Mouse (Mus musculus) hindbrain, embryonic 11.5 days (tissue): Measurements from ENCODE around the gene Cox11. TPM values are rescaled to one million over a fixed set of nuclear protein-coding genes. Genes with fewer than 3 reads are reported as not detected.
A peak's percentile ranks its signal among the peaks of the same experiment; 100 is the strongest.

ENCODE experiments used
- ATAC-seq: fragments of 200-750 bp; cut with Nextera tagmentation; 2 replicates; pipeline ENCODE4 v1.8.0; 2017; ENCODE audit warnings: mild to moderate bottlenecking, moderate TSS enrichment, moderate library complexity; ENCODE audit not compliant: low FRiP score
- DNase-seq: peaks from one replicate; pipeline ENCODE4 v3.0.0-alpha.2; 2015; ENCODE audit warnings: low spot score
- H3K27ac ChIP-seq: fragments of 300-500 bp; sonication (generic); 2 replicates; pipeline ENCODE4 v1.5.1; 2014; ENCODE audit warnings: mild to moderate bottlenecking, low read depth, low read length
- H3K27me3 ChIP-seq: fragments of 300-500 bp; sonication (generic); 2 replicates; pipeline ENCODE4 v1.6.1; 2014; ENCODE audit warnings: mild to moderate bottlenecking, low read length, moderate library complexity, mixed read lengths; ENCODE audit not compliant: control insufficient read depth, insufficient read depth
- H3K36me3 ChIP-seq: fragments of 300-500 bp; sonication (generic); 2 replicates; pipeline ENCODE4 v1.6.1; 2014; ENCODE audit warnings: mild to moderate bottlenecking, low read length, moderate library complexity, mixed read lengths; ENCODE audit not compliant: control insufficient read depth, insufficient read depth
- H3K4me1 ChIP-seq: fragments of 300-500 bp; sonication (generic); replicated peaks from 2 replicates; pipeline ENCODE4 v1.6.1; 2014; ENCODE audit warnings: low read length, mixed read lengths; ENCODE audit not compliant: control insufficient read depth, insufficient read depth
- H3K4me2 ChIP-seq: fragments of 300-500 bp; sonication (generic); replicated peaks from 2 replicates; pipeline ENCODE4 v1.6.1; 2014; ENCODE audit warnings: mild to moderate bottlenecking, low read depth, low read length
- H3K4me3 ChIP-seq: fragments of 300-500 bp; sonication (generic); 2 replicates; pipeline ENCODE4 v1.5.1; 2014; ENCODE audit warnings: low read depth, low read length
- H3K9ac ChIP-seq: fragments of 300-500 bp; sonication (generic); 2 replicates; pipeline ENCODE4 v1.6.1; 2014; ENCODE audit warnings: low read depth, low read length
- H3K9me3 ChIP-seq: fragments of 300-500 bp; sonication (generic); 2 replicates; pipeline ENCODE4 v1.6.1; 2016; ENCODE audit warnings: low read length; ENCODE audit not compliant: control insufficient read depth
- WGBS: fragments of 180-500 bp; shearing (Covaris S2); extraction: QIAGEN DNeasy Blood & Tissue Kit; methylation state at CpG from one replicate; pipeline ENCODE4 v1.1.7; 2014; 5-methylcytosine and 5-hydroxymethylcytosine counted together
- polyA plus RNA-seq: library from polyadenylated mRNA; unstranded; fragments of >200 nt; fragmentation: Nextera tagmentation; extraction: Ambion mirVana; gene quantifications from 2 replicates; pipeline ENCODE4 v1.2.1, GENCODE M21; 2014

Gene Cox11
- polyA plus RNA-seq, 1 experiment from 2014 or later, result 26.1 TPM

DNA sequence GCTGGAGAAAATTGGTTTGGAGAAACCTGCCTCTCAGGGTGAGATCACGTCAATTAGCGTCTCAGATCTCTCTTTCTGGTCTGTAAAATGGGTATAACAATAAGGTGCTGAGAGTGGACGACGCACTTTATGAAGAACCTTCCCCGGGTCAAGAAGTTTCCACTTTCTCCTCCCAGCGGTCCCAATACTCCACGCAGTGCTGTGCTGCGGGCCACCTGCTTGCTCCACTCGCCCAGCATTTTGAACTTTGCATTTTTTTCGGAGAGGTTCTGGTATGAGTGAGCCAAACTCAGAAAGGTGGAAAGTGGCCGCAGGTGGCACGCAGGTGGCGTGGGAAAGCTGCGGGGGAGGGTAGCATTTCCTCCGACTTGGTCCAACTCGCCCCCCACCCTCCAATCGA lies 49.1 kb downstream of the Cox11 start:
- ATAC-seq (peak; percentile 68), DNase-seq (no peak)
- no peaks in the 10 kb centered on the region for H3K4me1 ChIP-seq
- H3K9me3 ChIP-seq, result no peaks in the 10 kb centered on the region
- H3K27ac ChIP-seq, result no peak overlapping the region
- WGBS, result 2% methylated on average over 17 of the region's 17 CpGs
- H3K27me3 ChIP-seq, result no peaks in the 10 kb centered on the region
- H3K9ac ChIP-seq, result peak overlapping the region; percentile 71
- peak overlapping the region; percentile 53 for H3K4me3 ChIP-seq
- peak overlapping the region; percentile 87 for H3K4me2 ChIP-seq
- no peaks in the 10 kb centered on the region for H3K36me3 ChIP-seq

DNA sequence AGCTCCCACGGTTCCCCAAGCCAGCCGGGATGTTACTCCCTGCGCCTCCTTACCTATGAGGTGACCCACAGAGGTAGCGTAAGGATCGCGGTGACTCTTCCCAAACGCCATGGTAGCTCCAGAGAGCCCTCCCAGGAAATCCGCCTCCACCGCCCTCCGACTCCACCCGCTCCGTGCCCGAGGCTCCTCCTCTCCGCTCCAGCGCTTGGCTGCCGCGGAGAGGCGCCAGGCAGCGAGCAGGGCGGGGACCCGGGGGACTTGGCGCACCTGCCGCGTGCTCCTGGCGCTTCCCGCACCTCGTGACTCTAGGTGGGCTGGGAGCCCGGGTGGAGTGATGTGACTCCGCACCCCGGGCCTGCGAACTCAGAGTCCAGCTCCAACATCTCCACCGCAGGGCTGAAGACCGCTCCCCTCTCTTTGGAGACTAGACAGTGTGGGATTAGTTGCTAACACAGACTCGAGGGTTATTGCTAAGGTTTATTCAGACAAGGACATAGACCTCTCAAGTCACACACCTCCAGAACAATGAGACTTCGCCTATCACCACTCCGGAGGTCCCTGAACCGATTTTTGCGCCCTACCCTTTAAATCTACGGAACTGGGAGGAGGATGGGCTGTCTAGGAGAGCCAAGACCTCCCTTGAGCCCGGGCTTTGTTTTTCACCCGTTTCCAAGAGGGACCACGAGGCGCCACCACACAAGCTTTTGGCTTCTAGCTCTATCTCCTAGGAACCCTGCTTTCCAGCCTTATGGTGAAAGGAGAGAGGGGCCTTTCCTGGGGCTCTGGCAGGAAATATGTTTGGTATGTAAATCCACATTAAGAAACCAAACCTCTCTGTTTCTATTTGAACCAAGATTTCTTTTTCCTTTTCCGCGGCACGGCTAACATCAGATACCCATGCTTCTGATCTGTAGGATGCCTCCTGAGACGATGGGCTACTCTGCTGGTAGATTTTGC lies 49.8 kb downstream of the Cox11 start, which contains the start of gene Tom1l1:
Gene Tom1l1 (minus strand): TSS at position 907 of the 957 bp plus-strand sequence.
- 6% methylated on average over 46 of the region's 47 CpGs for WGBS
- Histone ChIP-seq H3K27me3 (no peaks in the 10 kb centered on the region), H3K9me3 (no peaks in the 10 kb centered on the region), H3K4me3 (peak within 1 kb of the TSS; percentile 53), H3K9ac (peak within 1 kb of the TSS; percentile 71), H3K36me3 (no peaks in the 10 kb centered on the region), H3K27ac (no peak within 1 kb of the TSS), H3K4me1 (no peaks in the 10 kb centered on the region), H3K4me2 (peak within 1 kb of the TSS; percentile 87)
- ATAC-seq (peak; percentile 89), DNase-seq (peak; percentile 77)

DNA sequence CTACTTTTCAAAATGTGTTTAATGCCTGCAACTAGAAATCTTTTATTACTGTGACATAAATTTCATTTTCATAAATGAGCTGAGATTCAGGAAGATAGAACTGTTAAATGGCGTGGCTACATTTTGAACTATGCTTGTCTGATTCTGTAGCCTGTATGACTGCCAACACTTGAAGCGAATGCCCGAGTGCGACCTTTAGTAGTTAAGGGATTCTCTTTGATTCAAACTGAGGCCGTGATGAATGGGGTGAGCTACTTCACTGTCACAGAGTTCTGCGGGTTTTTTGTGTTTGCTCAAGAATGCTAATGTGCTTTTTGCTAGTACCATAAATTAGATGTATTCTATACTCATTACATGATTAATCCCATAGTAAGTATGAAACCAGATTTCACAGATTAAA lies 52.4 kb downstream of the Cox11 start:
- Histone ChIP-seq H3K4me3 (no peak overlapping the region), H3K9me3 (no peaks in the 10 kb centered on the region), H3K4me2 (no peak overlapping the region), H3K27me3 (no peaks in the 10 kb centered on the region), H3K36me3 (no peaks in the 10 kb centered on the region), H3K27ac (no peak overlapping the region), H3K4me1 (no peaks in the 10 kb centered on the region), H3K9ac (no peak overlapping the region)
- 33% methylated on average over 6 of the region's 6 CpGs for WGBS
- DNase-seq (no peak), ATAC-seq (no peak)

DNA sequence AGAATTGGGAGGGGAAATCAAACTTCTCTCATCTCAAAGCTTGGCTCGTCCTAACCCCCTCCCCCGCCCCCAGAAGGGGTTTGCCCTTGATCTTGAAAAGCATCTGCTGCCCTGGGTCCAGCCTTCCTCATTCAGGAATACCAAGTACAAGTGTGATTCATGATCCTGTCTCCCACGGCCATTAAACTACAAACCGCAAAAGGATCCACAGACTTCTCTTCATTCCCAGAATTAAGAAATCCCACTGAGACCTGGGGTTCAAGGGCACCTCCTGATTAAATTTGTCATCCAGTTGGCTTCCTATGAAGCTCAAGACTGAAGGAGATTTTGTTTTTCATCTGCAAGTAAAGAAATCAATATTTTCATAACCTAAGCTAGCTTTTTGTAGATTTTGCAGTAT lies 56.2 kb downstream of the Cox11 start:
- ATAC-seq (no peak), DNase-seq (no peak)
- 53% methylated on average over 4 of the region's 4 CpGs for WGBS
- no peak overlapping the region for H3K27ac ChIP-seq
- H3K27me3 ChIP-seq, result no peaks in the 10 kb centered on the region
- H3K9ac ChIP-seq, result no peak overlapping the region
- H3K4me2 ChIP-seq, result no peak overlapping the region
- no peaks in the 10 kb centered on the region for H3K9me3 ChIP-seq
- no peaks in the 10 kb centered on the region for H3K4me1 ChIP-seq
- H3K4me3 ChIP-seq, result no peak overlapping the region
- H3K36me3 ChIP-seq, result no peaks in the 10 kb centered on the region

Other genes starting within 250 kb of the Cox11 start
- 1.2 and 1.4 TPM in 2 replicates for gene Hlf, start 247.3 kb upstream of the Cox11 start, polyA plus RNA-seq
- gene Stxbp4, start 89 bp upstream of the Cox11 start, polyA plus RNA-seq, result 38.1 and 43.5 TPM in 2 replicates
- 17.8 and 21.4 TPM in 2 replicates for gene Tom1l1, start 50.2 kb downstream of the Cox11 start, polyA plus RNA-seq